Mouse (Mus musculus) megakaryocyte, embryonic 14.5 days (primary cell): ENCODE data around the gene Fgf6. TPM values are rescaled to one million over a fixed set of nuclear protein-coding genes. Genes with fewer than 3 reads are reported as not detected.
A peak's percentile ranks its signal among the peaks of the same experiment; 100 is the strongest.

Experiments
- H3K27me3 ChIP-seq: replicated peaks from 2 replicates; pipeline ENCODE3; 2012; ENCODE audit warnings: inconsistent platforms
- H3K36me3 ChIP-seq: replicated peaks from 2 replicates; pipeline ENCODE3; 2012; ENCODE audit warnings: low read length, inconsistent platforms, mixed read lengths
- H3K4me1 ChIP-seq: 2 replicates; pipeline ENCODE4 v1.6.1; 2012; ENCODE audit warnings: inconsistent platforms
- H3K4me3 ChIP-seq: replicated peaks from 2 replicates; pipeline ENCODE3; 2012; ENCODE audit warnings: moderate library complexity, mild to moderate bottlenecking, inconsistent platforms
- H3K9me3 ChIP-seq: 2 replicates; pipeline ENCODE4 v1.6.1; 2012; ENCODE audit warnings: inconsistent platforms
- FLI1 ChIP-seq: IDR thresholded peaks from 2 replicates; pipeline ENCODE4 v1.6.1; 2012; ENCODE audit warnings: low read length, inconsistent platforms, mixed read lengths
- GATA1 ChIP-seq: IDR thresholded peaks from 3 replicates; pipeline ENCODE4 v1.6.1; 2012; ENCODE audit warnings: mixed read lengths, low read length, inconsistent platforms, borderline replicate concordance
- polyA plus RNA-seq: library from polyadenylated mRNA; stranded (reverse); fragments of >175 nt; gene quantifications from 2 replicates; pipeline ENCODE4 v1.2.3, GENCODE M21; 2012; ENCODE audit warnings: low replicate concordance; ENCODE audit not compliant: insufficient read depth

Fgf6 gene
- polyA plus RNA-seq, 1 experiment, result 0.02 TPM

GRCm38 (mm10) chr6:127011947-127012535 lies 3.3 kb upstream of the Fgf6 start:
- peaks cover 26% of the 10 kb centered on the region for H3K27me3 ChIP-seq
- TF ChIP-seq GATA1 (no peak), FLI1 (no peak)
- peaks cover 41% of the 10 kb centered on the region for H3K4me1 ChIP-seq
- H3K36me3 ChIP-seq, result no peaks in the 10 kb centered on the region
- H3K9me3 ChIP-seq, result 0 out of 2 replicates have a peak, but pooled peaks cover 4% of the 10 kb centered on the region
- no peak overlapping the region for H3K4me3 ChIP-seq

- Histone ChIP-seq H3K4me1 (peaks cover 39% of the 10 kb centered on the region), H3K9me3 (no peaks in the 10 kb centered on the region), H3K4me3 (peak overlapping the region; percentile 28), H3K36me3 (no peaks in the 10 kb centered on the region), H3K27me3 (peaks cover 29% of the 10 kb centered on the region)
- TF ChIP-seq FLI1, result no peak
- TF ChIP-seq GATA1, result no peak
These were observed 3.9 kb downstream of the Fgf6 start for GRCm38 (mm10) chr6:127019254-127019653.

GRCm38 (mm10) chr6:127020431-127020830 lies 5.0 kb downstream of the Fgf6 start:
- TF ChIP-seq FLI1, result no peak
- Histone ChIP-seq H3K4me3 (no peak overlapping the region), H3K9me3 (no peaks in the 10 kb centered on the region), H3K36me3 (no peaks in the 10 kb centered on the region), H3K4me1 (peaks cover 49% of the 10 kb centered on the region), H3K27me3 (peaks cover 19% of the 10 kb centered on the region)

- Histone ChIP-seq H3K9me3 (no peaks in the 10 kb centered on the region), H3K4me1 (peaks cover 59% of the 10 kb centered on the region), H3K4me3 (no peak overlapping the region), H3K27me3 (peaks cover 13% of the 10 kb centered on the region), H3K36me3 (no peaks in the 10 kb centered on the region)
- TF ChIP-seq GATA1 (no peak), FLI1 (no peak)
These were observed 9.4 kb downstream of the Fgf6 start for GRCm38 (mm10) chr6:127024836-127025235.

GRCm38 (mm10) chr6:127034760-127035159 lies 19.4 kb downstream of the Fgf6 start:
- peak overlapping the region; percentile 55 for H3K4me3 ChIP-seq
- no peaks in the 10 kb centered on the region for H3K27me3 ChIP-seq
- no peaks in the 10 kb centered on the region for H3K9me3 ChIP-seq
- peaks cover 18% of the 10 kb centered on the region for H3K4me1 ChIP-seq
- no peak for TF ChIP-seq FLI1
- no peak for TF ChIP-seq GATA1
- no peaks in the 10 kb centered on the region for H3K36me3 ChIP-seq

GRCm38 (mm10) chr6:127044909-127045308 lies 29.5 kb downstream of the Fgf6 start:
- Histone ChIP-seq H3K4me1 (peaks cover 20% of the 10 kb centered on the region), H3K9me3 (peaks cover 3% of the 10 kb centered on the region; the same call in 1 of the 2 replicates), H3K4me3 (no peak overlapping the region), H3K36me3 (no peaks in the 10 kb centered on the region), H3K27me3 (peaks cover 12% of the 10 kb centered on the region)
- TF ChIP-seq FLI1, result no peak
- TF ChIP-seq GATA1, result no peak

- TF ChIP-seq FLI1 (no peak), GATA1 (no peak)
- Histone ChIP-seq H3K27me3 (peaks cover 9% of the 10 kb centered on the region), H3K9me3 (peaks cover 6% of the 10 kb centered on the region; the same call in 1 of the 2 replicates), H3K36me3 (no peaks in the 10 kb centered on the region), H3K4me3 (no peak overlapping the region), H3K4me1 (peaks cover 10% of the 10 kb centered on the region)
These were observed 35.5 kb downstream of the Fgf6 start for GRCm38 (mm10) chr6:127050847-127051246.

GRCm38 (mm10) chr6:127056990-127057588 lies 41.7 kb downstream of the Fgf6 start:
- Histone ChIP-seq H3K4me1 (peaks cover 13% of the 10 kb centered on the region), H3K9me3 (peaks cover 6% of the 10 kb centered on the region; the same call in 1 of the 2 replicates), H3K4me3 (no peak overlapping the region), H3K36me3 (no peaks in the 10 kb centered on the region), H3K27me3 (peaks cover 9% of the 10 kb centered on the region)
- no peak for TF ChIP-seq FLI1
- no peak for TF ChIP-seq GATA1

GRCm38 (mm10) chr6:127059975-127060374 lies 44.6 kb downstream of the Fgf6 start:
- peaks cover 15% of the 10 kb centered on the region for H3K27me3 ChIP-seq
- no peaks in the 10 kb centered on the region for H3K9me3 ChIP-seq
- H3K4me3 ChIP-seq, result no peak overlapping the region
- peaks cover 25% of the 10 kb centered on the region for H3K4me1 ChIP-seq
- no peaks in the 10 kb centered on the region for H3K36me3 ChIP-seq
- no peak for TF ChIP-seq FLI1

GRCm38 (mm10) chr6:127063915-127064314 lies 48.5 kb downstream of the Fgf6 start:
- Histone ChIP-seq H3K27me3 (peaks cover 11% of the 10 kb centered on the region), H3K9me3 (no peaks in the 10 kb centered on the region), H3K4me1 (peaks cover 41% of the 10 kb centered on the region), H3K4me3 (no peak overlapping the region), H3K36me3 (no peaks in the 10 kb centered on the region)
- TF ChIP-seq FLI1 (no peak), GATA1 (no peak)
